Mouse (Mus musculus) embryonic fibroblast, embryonic 13.5 days (primary cell): Measurements from ENCODE around the gene Tenm4. TPM values are rescaled to one million over a fixed set of nuclear protein-coding genes. Genes with fewer than 3 reads are reported as not detected.

Source experiments
- H3K27ac ChIP-seq: 2 replicates; pipeline ENCODE4 v1.5.1; 2012; ENCODE audit warnings: low read length, control low read depth, inconsistent platforms; ENCODE audit not compliant: insufficient read depth
- H3K4me1 ChIP-seq: 2 replicates; pipeline ENCODE4 v1.6.1; 2011; ENCODE audit warnings: low read length; ENCODE audit not compliant: control insufficient read depth, insufficient read depth
- H3K4me3 ChIP-seq: 2 replicates; pipeline ENCODE4 v1.5.1; 2011; ENCODE audit warnings: mild to moderate bottlenecking, control low read depth, low read length; ENCODE audit not compliant: insufficient read depth
- CTCF ChIP-seq: IDR thresholded peaks from 2 replicates; pipeline ENCODE4 v1.5.1; 2011; ENCODE audit warnings: mild to moderate bottlenecking, control low read depth, low read length, moderate library complexity, borderline replicate concordance; ENCODE audit not compliant: insufficient read depth
- POLR2A ChIP-seq: IDR thresholded peaks from 2 replicates; pipeline ENCODE4 v1.6.1; 2011; ENCODE audit warnings: low read depth, mild to moderate bottlenecking, control low read depth, low read length, moderate library complexity
- polyA plus RNA-seq: library from polyadenylated mRNA; stranded (reverse); fragments of >200 nt; gene quantifications from 2 replicates; pipeline ENCODE4 v1.2.4, GENCODE M21; 2011; ENCODE audit warnings: low read depth; ENCODE audit not compliant: missing spikeins, insufficient read length

The Tenm4 gene
- polyA plus RNA-seq, 1 experiment: 17.3 TPM

DNA sequence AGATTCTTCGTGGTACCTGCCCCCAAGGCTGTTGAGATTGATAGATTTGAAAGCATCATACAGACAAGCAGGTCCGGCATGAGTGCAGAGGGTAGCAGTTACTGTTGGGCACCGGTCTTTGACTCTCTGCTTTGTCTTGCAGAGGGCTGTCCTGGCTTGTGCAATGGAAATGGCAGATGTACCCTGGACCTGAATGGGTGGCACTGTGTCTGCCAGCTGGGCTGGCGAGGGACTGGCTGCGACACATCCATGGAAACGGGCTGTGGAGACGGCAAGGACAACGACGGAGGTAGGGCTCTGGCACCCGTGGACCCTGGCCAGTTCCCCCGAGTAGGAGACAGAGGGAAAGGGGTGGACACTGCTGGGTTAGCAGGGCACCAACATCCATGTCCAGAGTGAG, 640.6 kb downstream of the Tenm4 start:
- H3K4me3 ChIP-seq: no peak overlapping the region
- H3K4me1 ChIP-seq: peaks cover 8% of the 10 kb centered on the region
- H3K27ac ChIP-seq: no peak overlapping the region
- TF ChIP-seq POLR2A (no peak), CTCF (no peak)

DNA sequence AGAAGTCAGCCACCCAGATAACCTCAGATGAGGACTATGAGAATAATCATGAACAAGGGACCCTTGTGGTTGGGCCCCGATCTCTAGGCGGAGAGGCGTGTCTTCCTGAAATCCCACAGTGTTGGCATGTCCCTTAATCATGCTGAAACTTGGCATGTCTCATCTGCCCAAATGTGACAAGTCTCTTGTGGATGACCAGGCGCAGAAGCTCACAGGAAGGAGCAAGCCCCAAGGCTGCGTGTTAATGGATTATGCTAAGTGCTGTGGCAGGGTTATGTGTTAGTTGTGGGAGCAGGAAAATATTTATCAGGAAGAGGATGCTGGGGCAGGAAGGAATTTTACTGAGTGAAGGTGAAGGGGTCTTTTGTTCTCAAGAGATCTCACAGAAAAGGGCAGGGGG, 642.0 kb downstream of the Tenm4 start:
- TF ChIP-seq CTCF: no peak
- no peak for TF ChIP-seq POLR2A
- Histone ChIP-seq H3K27ac (no peak overlapping the region; the same call in 1 of the 2 replicates), H3K4me3 (no peak overlapping the region), H3K4me1 (peaks cover 11% of the 10 kb centered on the region)

- Histone ChIP-seq H3K4me3 (no peak overlapping the region), H3K27ac (peak overlapping the region; percentile 63; the same call in 1 of the 2 replicates), H3K4me1 (peaks cover 18% of the 10 kb centered on the region)
- no peak for TF ChIP-seq POLR2A
- no peak for TF ChIP-seq CTCF
These were observed 642.7 kb downstream of the Tenm4 start for GRCm38 (mm10) chr7:96813497-96814400.

DNA sequence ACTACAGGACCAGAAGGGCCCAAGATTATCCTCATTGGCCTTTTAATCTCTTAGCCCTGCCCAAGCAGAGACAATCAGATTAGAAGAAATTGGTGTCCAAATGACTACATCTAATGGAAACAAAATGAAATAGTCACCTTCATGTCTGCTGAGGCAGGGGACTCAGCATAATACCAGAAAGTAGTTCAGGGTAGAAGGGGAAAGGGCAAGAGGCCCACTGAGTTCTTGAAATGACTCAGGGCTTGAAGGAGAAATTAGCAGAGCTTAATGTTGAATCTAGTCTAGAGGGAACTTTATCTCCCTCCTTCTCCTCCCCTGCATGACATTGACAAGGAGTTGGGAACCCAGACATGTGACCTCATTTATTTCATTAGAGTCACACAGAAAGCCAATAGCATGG, 643.5 kb downstream of the Tenm4 start:
- Histone ChIP-seq H3K27ac (no peak overlapping the region), H3K4me1 (peaks cover 21% of the 10 kb centered on the region), H3K4me3 (no peak overlapping the region)
- TF ChIP-seq POLR2A (no peak), CTCF (no peak)

GRCm38 (mm10) chr7:96817030-96817674, 646.1 kb downstream of the Tenm4 start:
- H3K4me1 ChIP-seq: peaks cover 22% of the 10 kb centered on the region
- H3K27ac ChIP-seq: peak overlapping the region; percentile 98
- TF ChIP-seq POLR2A (peak; percentile 34), CTCF (no peak)
- no peak overlapping the region for H3K4me3 ChIP-seq

DNA sequence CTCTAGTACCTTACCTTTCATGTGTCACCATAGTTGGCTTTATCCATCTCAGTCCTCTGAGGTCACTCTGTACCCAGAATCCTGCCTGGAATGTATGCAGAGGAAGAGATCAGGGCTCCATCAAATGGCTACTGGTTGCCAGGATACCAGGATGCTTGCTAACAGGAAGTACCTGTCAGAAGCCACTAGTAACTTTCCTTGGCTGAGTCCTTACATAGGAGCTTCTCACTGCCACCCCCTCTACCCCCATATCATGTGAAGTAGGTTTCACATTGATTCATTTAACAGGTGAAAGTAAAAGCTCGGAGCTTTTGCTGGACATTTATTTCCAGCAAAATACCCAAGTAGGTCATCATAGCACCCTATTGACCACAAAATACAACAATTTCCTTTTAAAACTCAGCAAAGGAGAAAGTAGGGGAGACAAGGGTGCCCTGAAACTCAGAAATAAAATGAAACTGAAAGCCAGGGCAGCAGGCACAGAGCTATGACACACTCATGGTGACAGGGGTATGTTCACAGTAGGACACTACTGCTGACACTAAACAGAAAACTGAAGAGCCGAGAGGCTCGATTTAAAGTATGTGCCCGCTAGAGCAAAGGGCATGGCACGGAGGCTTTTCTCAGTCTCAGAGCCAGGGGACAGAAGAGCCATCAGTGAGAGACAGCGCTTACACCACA, 647.3 kb downstream of the Tenm4 start:
- Histone ChIP-seq H3K4me3 (no peak overlapping the region), H3K4me1 (peaks cover 16% of the 10 kb centered on the region), H3K27ac (peak overlapping the region; percentile 74)
- TF ChIP-seq POLR2A (no peak), CTCF (no peak)

GRCm38 (mm10) chr7:96819538-96819937, 648.5 kb downstream of the Tenm4 start:
- Histone ChIP-seq H3K4me3 (no peak overlapping the region), H3K27ac (peak overlapping the region; percentile 62), H3K4me1 (peaks cover 14% of the 10 kb centered on the region)
- TF ChIP-seq CTCF: no peak
- no peak for TF ChIP-seq POLR2A

DNA sequence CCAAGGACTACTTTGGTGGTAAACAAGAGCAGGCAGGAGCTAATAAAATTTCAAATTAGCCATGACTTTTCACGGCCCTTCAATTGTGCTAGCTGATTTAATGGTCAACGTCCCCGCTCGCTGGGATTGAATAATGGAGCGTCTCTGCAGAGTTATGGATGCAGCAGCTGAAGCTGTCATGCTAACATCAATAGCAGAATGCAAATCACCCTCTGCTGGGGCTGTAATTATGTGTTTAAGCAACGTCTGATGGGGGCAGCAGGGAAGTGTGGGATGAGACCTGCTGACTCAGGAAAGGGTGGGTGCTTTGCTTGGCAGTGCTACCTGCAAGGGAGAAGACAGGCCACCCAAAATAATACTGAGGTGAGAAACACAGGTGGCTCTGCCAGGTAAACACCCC, 649.3 kb downstream of the Tenm4 start:
- no peak overlapping the region for H3K27ac ChIP-seq
- no peak overlapping the region for H3K4me3 ChIP-seq
- H3K4me1 ChIP-seq: peaks cover 14% of the 10 kb centered on the region
- TF ChIP-seq POLR2A (no peak), CTCF (no peak)

GRCm38 (mm10) chr7:96826101-96826500, 655.1 kb downstream of the Tenm4 start:
- no peaks in the 10 kb centered on the region for H3K4me1 ChIP-seq
- H3K27ac ChIP-seq: no peak overlapping the region
- TF ChIP-seq CTCF (no peak), POLR2A (no peak)
- no peak overlapping the region for H3K4me3 ChIP-seq
